Mouse (Mus musculus) layer of hippocampus, adult 9-10 months (tissue): ENCODE data around the gene Matn3.

Experiments
- DNase-seq: peaks from one replicate; pipeline ENCODE4 v3.0.0; 2022; ENCODE audit warnings: low spot score

Gene Matn3

DNA sequence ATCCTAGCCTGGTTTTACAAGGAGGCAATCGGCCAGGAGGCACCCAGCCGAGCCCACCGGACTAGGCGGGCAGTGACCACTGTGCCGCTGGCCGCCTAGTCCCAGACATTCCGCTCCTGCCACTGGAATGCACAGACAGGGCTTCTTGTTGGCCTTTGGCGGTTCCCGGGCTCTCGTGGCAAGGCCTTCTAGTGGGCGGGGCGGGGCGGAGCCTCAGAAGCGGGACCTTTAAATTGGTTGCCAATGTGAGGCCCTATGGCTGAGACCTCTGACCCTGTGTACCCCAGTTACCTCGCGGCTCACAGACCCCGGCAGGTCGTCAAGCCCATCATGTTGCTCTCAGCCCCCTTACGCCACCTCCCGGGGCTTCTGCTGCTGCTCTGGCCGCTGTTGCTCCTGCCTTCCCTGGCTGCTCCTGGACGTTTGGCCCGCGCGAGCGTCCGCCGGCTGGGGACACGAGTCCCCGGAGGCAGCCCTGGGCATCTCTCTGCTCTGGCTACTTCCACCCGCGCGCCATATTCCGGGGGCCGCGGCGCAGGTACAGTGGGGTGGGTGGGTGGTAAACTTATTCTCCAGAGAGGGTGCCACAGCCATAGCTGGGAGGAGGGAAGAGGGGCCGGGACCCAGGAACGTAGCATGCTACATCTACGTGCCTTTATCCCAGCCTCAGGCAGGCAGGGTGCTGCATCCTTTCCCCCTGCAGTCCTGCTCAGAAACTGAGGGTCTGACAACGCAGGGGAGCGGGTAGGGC, at the start of gene Matn3:
Matn3 (plus strand) TSS at position 216 of the 751 bp plus-strand sequence.
- no peak for DNase-seq

DNA sequence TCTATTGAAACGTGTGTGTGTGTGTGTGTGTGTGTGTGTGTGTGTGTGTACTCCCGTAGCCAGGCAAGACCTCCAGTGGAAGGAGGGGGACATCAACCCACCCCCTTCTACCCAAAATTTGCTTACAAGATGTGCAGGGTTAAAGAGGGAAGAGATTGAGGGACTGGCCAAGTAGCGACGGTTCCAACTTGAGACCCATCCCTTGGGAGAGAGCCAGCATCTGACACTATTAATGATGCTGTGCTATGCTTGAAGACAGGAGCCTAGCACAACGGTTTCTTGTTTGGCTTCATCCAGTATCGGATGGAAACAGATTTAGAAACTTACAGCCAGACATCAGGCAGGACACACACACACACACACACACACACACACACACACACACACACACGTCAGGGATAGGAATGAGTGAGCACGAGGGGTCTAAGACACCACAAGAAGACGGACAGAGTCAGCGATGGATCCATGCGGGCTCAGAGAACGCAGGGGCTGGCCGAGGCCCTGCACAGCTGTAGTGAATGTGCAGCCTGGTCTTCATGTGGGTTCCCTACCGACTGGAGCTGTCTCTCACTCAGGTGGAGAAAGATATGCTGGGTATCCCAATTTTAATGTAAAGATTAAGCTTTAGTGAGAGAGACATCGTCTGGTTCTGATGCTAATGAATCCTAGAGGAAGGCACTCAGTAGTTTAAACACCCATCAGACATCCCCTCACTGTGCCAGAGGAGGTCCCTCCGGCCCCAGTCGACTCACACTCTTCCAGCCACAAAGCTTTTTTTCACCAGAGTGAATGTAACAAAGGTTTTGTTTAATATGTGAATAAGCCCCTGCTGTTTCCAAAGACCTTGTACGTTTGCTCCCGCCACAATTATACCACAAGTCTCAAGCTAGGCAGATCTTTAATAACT, 48.6 kb upstream of the Matn3 start:
- no peak for DNase-seq

DNA sequence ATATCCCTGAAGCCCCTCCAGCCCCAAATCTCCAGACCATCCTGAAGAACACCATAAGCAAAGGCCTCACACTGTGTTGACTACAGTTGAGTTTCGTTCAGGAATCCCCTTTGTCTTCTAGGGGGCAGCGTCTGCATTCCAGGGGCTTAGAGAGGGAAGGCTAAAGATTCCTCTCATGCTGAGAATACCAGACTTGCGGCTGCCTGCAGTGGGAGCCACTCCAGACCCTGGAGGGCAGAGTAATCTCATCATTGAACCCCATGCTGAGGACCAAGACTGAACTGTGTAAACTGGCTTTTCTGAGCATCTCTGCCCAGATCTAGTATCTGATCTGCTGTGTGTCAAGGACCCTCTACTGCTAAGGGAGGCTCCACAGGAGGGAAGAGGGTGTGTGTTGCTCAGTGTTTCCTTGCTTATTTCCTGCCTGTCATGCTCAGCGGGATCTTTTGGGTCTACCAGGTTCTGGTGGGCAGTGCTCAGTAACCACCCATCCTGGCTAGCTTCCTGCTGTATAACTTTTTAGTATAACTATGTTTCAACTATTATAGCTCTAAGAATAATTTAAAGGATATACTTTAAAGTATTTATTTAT, 47.5 kb upstream of the Matn3 start:
- no peak for DNase-seq

DNA sequence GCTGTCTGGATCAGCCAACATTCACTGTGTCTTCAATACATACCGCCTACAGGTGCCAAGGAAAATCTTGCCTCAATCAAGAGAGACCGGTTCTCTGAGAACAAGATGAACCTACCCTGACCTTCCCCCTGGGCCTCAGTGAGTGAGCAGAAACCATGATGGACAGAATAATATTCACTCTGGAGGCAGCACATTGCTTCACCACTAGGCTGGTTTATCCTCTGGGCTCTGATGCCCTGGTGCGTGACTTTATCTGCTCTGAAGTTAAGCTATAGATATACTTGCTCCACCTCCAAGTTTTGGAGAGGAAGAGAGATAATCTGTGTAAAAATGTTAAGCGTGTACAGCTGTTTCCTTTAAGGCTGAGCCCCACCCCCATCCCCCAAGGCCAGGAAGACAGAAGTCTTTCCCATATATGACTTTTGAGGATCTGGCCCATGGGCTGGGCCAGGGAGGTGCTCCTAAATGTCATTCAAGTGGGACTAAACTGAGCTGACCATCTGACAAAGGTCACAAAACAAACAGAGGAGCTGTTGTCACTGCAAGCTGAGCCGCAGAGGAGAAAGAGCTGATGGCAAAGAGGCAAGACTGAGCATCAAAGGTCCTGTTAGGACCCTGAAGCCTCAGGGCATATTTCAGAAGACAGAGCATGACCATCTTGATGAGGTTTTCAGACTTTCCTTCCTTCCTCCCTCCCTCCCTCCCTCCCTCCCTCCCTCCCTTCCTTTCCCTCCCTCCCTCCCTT, 46.6 kb upstream of the Matn3 start:
- no peak for DNase-seq

DNA sequence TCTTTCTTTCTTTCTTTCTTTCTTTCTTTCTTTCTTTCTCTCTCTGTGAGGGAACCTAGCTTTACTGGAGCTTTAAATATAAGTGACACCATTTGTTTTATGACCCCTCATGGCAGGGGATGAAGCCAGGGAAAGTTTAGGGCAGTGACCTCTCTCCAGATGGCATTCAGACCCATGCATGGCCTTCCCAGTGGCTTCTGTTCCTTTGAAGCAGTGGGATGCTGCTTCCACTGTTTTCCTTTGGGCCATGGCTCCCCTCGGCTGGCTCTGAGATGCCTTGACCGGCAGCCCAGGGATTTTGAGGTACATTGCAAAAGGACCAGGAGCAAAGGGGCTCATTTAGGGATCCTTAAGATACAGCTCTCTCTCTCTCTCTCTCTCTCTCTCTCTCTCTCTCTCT, 45.8 kb upstream of the Matn3 start:
- DNase-seq, result no peak

GRCm38 (mm10) chr12:8902479-8902878, 45.2 kb upstream of the Matn3 start:
- no peak for DNase-seq

DNA sequence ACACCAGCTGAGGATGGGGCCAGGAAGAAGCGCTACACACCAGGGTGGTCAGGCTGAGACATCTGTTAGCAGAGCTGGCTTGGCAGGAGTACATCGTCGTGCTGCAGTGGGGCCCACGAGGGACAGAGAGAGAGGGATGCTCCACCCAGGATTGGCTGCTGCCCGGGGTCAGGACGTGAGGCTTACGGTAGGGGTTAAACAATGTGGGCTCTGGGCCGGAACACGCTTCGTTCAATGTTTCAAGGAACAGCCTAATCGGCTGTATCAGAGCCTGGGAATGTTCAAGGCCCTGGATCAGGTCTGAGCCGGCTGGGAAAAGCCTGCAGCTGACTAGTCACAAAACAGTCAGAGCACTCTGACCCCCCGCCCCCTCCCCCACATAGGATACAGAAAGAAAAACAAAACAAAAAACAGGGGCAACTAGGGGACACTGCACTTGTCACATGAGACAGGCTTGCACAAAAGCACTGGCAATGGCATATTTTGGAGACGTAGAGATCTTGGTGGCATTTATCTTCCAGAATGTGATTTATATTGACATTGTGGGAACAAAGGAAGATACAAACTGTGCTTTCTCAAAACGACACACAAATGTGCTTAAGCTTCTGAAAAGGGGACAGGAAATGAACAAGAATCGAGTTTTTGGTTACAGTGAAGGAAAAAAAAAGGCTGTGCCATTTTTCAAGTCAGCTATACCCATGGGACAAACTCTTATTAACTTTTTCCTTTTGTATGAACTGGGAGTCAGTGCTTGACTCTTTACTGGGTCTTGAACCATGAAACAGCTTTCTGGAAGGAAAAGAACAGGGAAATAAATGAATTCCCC, 34.7 kb upstream of the Matn3 start:
- no peak for DNase-seq

GRCm38 (mm10) chr12:8913701-8914340, 33.9 kb upstream of the Matn3 start:
- DNase-seq, result no peak

DNA sequence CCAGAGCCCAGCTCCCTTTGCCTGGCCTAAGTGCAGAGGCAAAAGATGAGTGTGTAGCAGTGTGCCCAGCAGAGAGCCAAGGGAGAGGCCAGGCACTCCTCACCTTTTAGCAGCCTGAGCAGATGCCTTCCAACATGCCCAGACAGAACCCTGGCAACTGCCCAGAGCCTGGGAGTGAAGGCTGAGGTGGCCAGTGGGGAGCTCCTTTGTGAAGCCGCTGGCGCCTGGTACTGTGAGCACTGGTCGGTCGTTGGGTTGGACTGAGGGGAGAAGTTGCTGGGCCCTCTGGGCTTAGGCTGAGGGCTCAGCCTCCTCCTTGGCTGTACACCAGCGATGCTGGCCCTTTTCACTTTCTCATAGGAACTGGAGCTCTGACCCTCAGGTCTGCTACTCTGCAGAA, 31.4 kb upstream of the Matn3 start:
- DNase-seq, result no peak

DNA sequence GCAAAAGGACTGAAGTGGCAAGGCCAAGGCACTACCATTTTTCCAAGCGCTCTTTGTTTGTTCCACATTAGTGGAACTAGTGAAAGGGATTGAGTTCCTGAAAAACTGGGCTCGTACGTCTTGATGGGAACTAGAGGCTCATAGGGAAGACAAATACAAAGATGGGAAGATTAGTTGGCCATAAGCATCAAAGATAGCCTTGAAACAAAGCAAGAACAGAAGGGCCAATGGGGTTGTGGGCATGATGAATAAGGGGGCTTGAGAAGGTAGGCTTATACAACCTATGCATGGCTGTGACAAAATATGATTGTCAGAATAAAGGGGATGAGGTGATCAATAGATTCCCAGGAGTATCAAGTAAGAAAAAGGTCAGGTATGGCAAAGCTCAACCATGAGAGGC, 28.5 kb upstream of the Matn3 start:
- DNase-seq, result no peak

GRCm38 (mm10) chr12:8920996-8921393, 26.7 kb upstream of the Matn3 start:
- no peak for DNase-seq

- peak; percentile 96 for DNase-seq
These were observed 26.0 kb upstream of the Matn3 start, which contains the start of gene Laptm4a for GRCm38 (mm10) chr12:8921394-8922368. TSS of gene Laptm4a (plus strand) at chr12:8921664.

- DNase-seq, result peak; percentile 20
These were observed 25.2 kb upstream of the Matn3 start for GRCm38 (mm10) chr12:8922369-8923124.

DNA sequence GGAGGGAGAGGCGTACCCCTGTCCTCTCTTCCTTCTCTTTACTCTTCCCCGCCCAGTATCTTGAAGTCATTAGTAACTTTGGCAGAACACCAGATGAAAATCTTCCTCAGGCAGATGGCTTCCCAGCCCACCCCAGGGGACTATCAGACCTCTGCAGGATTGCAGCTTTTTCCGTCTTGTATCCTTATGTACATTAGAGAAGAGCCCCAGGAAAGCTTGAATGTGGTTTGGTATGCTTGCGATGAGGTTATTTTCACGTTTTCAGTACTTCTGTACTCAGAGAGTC, 24.7 kb upstream of the Matn3 start:
- no peak for DNase-seq

GRCm38 (mm10) chr12:8923603-8924002, 24.1 kb upstream of the Matn3 start:
- DNase-seq, result no peak

- no peak for DNase-seq
These were observed 20.1 kb upstream of the Matn3 start for GRCm38 (mm10) chr12:8927652-8928051.

DNA sequence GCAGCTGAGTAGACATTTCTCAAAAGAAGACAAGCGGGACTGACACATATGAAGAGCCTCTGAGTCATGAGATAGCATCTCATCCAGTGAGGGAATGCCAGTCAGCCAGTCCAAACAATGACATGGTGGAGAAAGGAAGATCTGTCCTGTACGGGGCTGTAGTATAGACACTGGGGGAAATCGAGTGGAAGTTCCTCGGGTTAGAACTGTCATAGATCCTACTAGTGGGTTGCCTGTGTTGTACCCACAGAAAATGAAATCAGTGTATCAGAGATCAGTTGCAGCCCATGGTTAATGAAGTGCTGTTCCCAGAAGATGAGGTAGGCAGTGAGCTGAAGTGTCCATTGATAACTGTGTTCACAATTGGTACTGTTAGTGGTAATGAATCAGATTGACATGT, 19.0 kb upstream of the Matn3 start:
- DNase-seq, result no peak

GRCm38 (mm10) chr12:8931083-8931482, 16.6 kb upstream of the Matn3 start:
- DNase-seq, result no peak

DNA sequence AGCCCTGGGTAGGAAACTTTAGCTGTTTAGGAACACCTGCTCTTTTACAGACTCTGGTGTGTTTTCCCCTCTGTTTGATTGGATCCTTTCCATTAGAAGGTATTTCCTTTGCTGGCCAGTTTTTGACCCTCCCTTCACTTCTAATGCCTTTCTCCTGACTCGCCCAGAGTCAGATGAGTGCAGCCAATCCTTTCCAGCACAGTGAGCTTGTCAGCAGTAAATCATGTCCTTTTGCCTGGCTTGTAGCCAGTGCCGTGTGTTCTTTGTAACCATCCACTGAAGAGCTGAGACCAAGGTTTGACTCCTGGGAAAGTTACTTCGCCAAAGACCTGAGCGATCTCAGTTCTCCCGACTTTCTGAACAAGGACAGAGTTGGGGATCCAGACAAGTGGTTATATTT, 12.4 kb upstream of the Matn3 start:
- no peak for DNase-seq
